ENCODE assay signal across 14 mouse cellular contexts in the genomic region with DNA sequence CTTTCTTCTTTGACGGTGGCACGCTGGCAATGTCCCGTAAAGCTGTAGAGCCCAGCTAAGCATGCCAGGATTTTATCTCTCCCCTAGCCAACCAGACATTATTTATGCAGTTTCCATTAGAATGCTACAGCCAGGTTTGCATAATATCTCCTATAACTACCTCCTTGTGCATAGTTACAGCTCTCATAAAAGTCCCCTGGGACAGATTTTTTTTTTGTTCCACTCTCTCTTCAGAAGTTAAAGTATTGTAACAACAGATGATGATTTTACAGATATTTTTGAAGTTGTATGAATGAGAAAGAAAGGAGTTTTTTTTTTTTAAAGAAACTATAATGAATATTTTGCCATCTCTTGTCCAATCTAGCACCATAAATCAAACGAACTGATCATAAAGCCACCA.
"Had no signal": no experiment of that assay in that cellular context is flagged by ENCODE, and none has a peak within 500 bp of the region (broad histone marks: within the 10 kb centered on the region; RNA-seq: fewer than 3 reads in every experiment).

No protein-coding gene starts in this region.

- H3K4me3 ChIP-seq: intestine, embryonic 15.5 days; left cerebral cortex, adult 2 months; liver, embryonic 13.5 days; midbrain, embryonic 13.5 days; myocyte; neural tube, embryonic 12.5 days had no signal

- H3K36me3 ChIP-seq: intestine, embryonic 15.5 days; liver, embryonic 13.5 days; midbrain, embryonic 13.5 days; neural tube, embryonic 12.5 days had no signal

- H3K27me3 ChIP-seq: intestine, embryonic 15.5 days; liver, embryonic 13.5 days; midbrain, embryonic 13.5 days; neural tube, embryonic 12.5 days had no signal

- DNase-seq: kidney, adult 18-20 months; kidney, postnatal 25 days; liver; liver, embryonic 13.5 days; lung, adult 18-20 months; right cerebral cortex, adult 18-20 months; right cerebral cortex, postnatal 25 days; thymus, adult 18-20 months; thymus, postnatal 14 days had no signal

- ATAC-seq: intestine, embryonic 15.5 days; midbrain, embryonic 13.5 days had no signal

- H3K9me3 ChIP-seq: intestine, embryonic 15.5 days; liver, embryonic 13.5 days; midbrain, embryonic 13.5 days; neural tube, embryonic 12.5 days had no signal

- H3K27ac ChIP-seq: intestine, embryonic 15.5 days; left cerebral cortex, adult 2 months; liver, embryonic 13.5 days; midbrain, embryonic 13.5 days; neural tube, embryonic 12.5 days had no signal

- H3K4me2 ChIP-seq: intestine, embryonic 15.5 days; liver, embryonic 13.5 days; midbrain, embryonic 13.5 days; neural tube, embryonic 12.5 days had no signal

- H3K9ac ChIP-seq: intestine, embryonic 15.5 days; liver, embryonic 13.5 days; midbrain, embryonic 13.5 days; neural tube, embryonic 12.5 days had no signal
